Mouse (Mus musculus) kidney, embryonic 14.5 days (tissue): Measurements from ENCODE around the gene Mrps23. TPM values are rescaled to one million over a fixed set of nuclear protein-coding genes. Genes with fewer than 3 reads are reported as not detected.
A peak's percentile ranks its signal among the peaks of the same experiment; 100 is the strongest.

Experiments
- ATAC-seq: fragments of 200-750 bp; cut with Nextera tagmentation; 2 replicates; pipeline ENCODE4 v1.8.0; 2017; ENCODE audit warnings: moderate number of reproducible peaks, mild to moderate bottlenecking, moderate TSS enrichment, moderate library complexity; ENCODE audit not compliant: low FRiP score, low TSS enrichment
- H3K27ac ChIP-seq: fragments of 300-500 bp; sonication (generic); 2 replicates; pipeline ENCODE4 v1.5.1; 2014; ENCODE audit warnings: low read depth, mild to moderate bottlenecking, low read length, moderate library complexity, mixed read lengths
- H3K27me3 ChIP-seq: fragments of 300-500 bp; sonication (generic); 2 replicates; pipeline ENCODE4 v1.6.1; 2014; ENCODE audit warnings: mild to moderate bottlenecking, low read length; ENCODE audit not compliant: control insufficient read depth, insufficient read depth
- H3K36me3 ChIP-seq: fragments of 300-500 bp; sonication (generic); 2 replicates; pipeline ENCODE4 v1.6.1; 2014; ENCODE audit warnings: low read length, mixed read lengths; ENCODE audit not compliant: control insufficient read depth, insufficient read depth
- H3K4me1 ChIP-seq: fragments of 300-500 bp; sonication (generic); 2 replicates; pipeline ENCODE4 v1.6.1; 2014; ENCODE audit warnings: low read length, mixed read lengths; ENCODE audit not compliant: control insufficient read depth, insufficient read depth
- H3K4me2 ChIP-seq: fragments of 300-500 bp; sonication (generic); replicated peaks from 2 replicates; pipeline ENCODE4 v1.6.1; 2014; ENCODE audit warnings: low read depth, mild to moderate bottlenecking, low read length
- H3K4me3 ChIP-seq: fragments of 300-500 bp; sonication (generic); 2 replicates; pipeline ENCODE4 v1.5.1; 2014; ENCODE audit warnings: mild to moderate bottlenecking, low read length
- H3K9ac ChIP-seq: fragments of 300-500 bp; sonication (generic); 2 replicates; pipeline ENCODE4 v1.6.1; 2014; ENCODE audit warnings: low read depth, mild to moderate bottlenecking, low read length, moderate library complexity
- H3K9me3 ChIP-seq: fragments of 300-500 bp; sonication (generic); 2 replicates; pipeline ENCODE4 v1.6.1; 2016; ENCODE audit warnings: low read length; ENCODE audit not compliant: control insufficient read depth
- WGBS: fragments of 180-500 bp; shearing (Covaris S2); extraction: QIAGEN DNeasy Blood & Tissue Kit; methylation state at CpG from one replicate; pipeline ENCODE4 v1.1.7; 2014; 5-methylcytosine and 5-hydroxymethylcytosine counted together
- polyA plus RNA-seq: library from polyadenylated mRNA; unstranded; fragments of >200 nt; fragmentation: Nextera tagmentation; extraction: Ambion mirVana; gene quantifications from 2 replicates; pipeline ENCODE4 v1.2.1, GENCODE M21; 2014

Mrps23 gene
- polyA plus RNA-seq, 1 experiment from 2014 or later: 63.6 TPM

DNA sequence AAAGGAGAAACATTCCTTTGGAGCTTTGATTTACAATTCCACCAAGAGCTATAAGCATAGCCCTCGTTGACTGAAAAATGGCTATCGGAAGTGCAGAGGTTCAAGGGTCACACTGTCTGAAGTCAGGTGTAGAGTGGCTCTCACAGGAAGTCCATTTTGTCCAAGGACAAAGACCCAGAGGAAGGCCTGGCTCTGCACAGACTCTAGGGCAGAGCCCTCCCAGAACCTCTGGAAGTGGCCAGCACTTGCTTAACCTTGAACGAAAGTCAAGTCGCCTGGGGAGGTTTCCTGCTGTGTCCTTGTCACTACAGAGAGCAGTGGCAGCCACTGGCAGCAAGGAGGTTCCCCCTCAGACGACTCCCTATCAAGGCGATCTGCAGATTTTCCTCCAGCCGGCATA is 56.3 kb downstream of the Mrps23 start:
- Histone ChIP-seq H3K9ac (no peak overlapping the region), H3K4me2 (no peak overlapping the region), H3K4me3 (no peak overlapping the region), H3K9me3 (peaks cover 5% of the 10 kb centered on the region), H3K27ac (no peak overlapping the region), H3K36me3 (no peaks in the 10 kb centered on the region), H3K27me3 (no peaks in the 10 kb centered on the region), H3K4me1 (0 out of 2 replicates have a peak, but pooled peaks cover 3% of the 10 kb centered on the region)
- peak; percentile 32; the same call in 1 of the 2 replicates for ATAC-seq
- WGBS: 41% methylated on average over 7 of the region's 7 CpGs

Other genes starting within 250 kb of the Mrps23 start
- 18.7 and 23.6 TPM in 2 replicates for gene Dynll2, start 216.9 kb upstream of the Mrps23 start, polyA plus RNA-seq
- gene Srsf1, start 157.0 kb upstream of the Mrps23 start, polyA plus RNA-seq: 273 and 432 TPM in 2 replicates
- 39.4 and 50.7 TPM in 2 replicates for gene Vezf1, start 136.1 kb upstream of the Mrps23 start, polyA plus RNA-seq
- 13.2 and 17.0 TPM in 2 replicates for gene Cuedc1, start 106.3 kb upstream of the Mrps23 start, polyA plus RNA-seq
- 3.0 and 3.1 TPM in 2 replicates for gene Ccdc182, start 89.7 kb downstream of the Mrps23 start, polyA plus RNA-seq